Mouse (Mus musculus) midbrain, postnatal 0 days (tissue): ENCODE data around the gene Ano8. TPM values are rescaled to one million over a fixed set of nuclear protein-coding genes. Genes with fewer than 3 reads are reported as not detected.

ENCODE experiments used
- ATAC-seq: fragments of 200-750 bp; cut with Nextera tagmentation; 2 replicates; pipeline ENCODE4 v1.8.0; 2017; ENCODE audit warnings: moderate number of reproducible peaks, mild to moderate bottlenecking, moderate TSS enrichment, moderate library complexity; ENCODE audit not compliant: low FRiP score
- DNase-seq: peaks from one replicate; pipeline ENCODE4 v3.0.0-alpha.2; 2015; ENCODE audit warnings: low spot score
- H3K27ac ChIP-seq: fragments of 300-500 bp; sonication (generic); 2 replicates; pipeline ENCODE4 v1.5.1; 2014; ENCODE audit warnings: low read depth, mild to moderate bottlenecking, low read length, mixed read lengths
- H3K27me3 ChIP-seq: fragments of 300-500 bp; sonication (generic); 2 replicates; pipeline ENCODE4 v1.6.1; 2014; ENCODE audit warnings: low read length, control low read depth, mixed read lengths; ENCODE audit not compliant: insufficient read depth
- H3K36me3 ChIP-seq: fragments of 300-500 bp; sonication (generic); 2 replicates; pipeline ENCODE4 v1.6.1; 2014; ENCODE audit warnings: low read length, control low read depth, mixed read lengths; ENCODE audit not compliant: insufficient read depth
- H3K4me1 ChIP-seq: fragments of 300-500 bp; sonication (generic); 2 replicates; pipeline ENCODE4 v1.6.1; 2014; ENCODE audit warnings: mild to moderate bottlenecking, control low read depth, antibody characterized with exemption, low read length, mixed read lengths; ENCODE audit not compliant: insufficient read depth
- H3K4me2 ChIP-seq: fragments of 300-500 bp; sonication (generic); 2 replicates; pipeline ENCODE4 v1.6.1; 2014; ENCODE audit warnings: low read depth, mild to moderate bottlenecking, low read length, mixed read lengths; ENCODE audit not compliant: poor library complexity, severe bottlenecking
- H3K4me3 ChIP-seq: fragments of 300-500 bp; sonication (generic); 2 replicates; pipeline ENCODE4 v1.5.1; 2014; ENCODE audit warnings: low read depth, mild to moderate bottlenecking, low read length, moderate library complexity
- H3K9ac ChIP-seq: fragments of 300-500 bp; sonication (generic); replicated peaks from 2 replicates; pipeline ENCODE4 v1.6.1; 2014; ENCODE audit warnings: mild to moderate bottlenecking, low read length, moderate library complexity, mixed read lengths; ENCODE audit not compliant: poor library complexity, severe bottlenecking
- H3K9me3 ChIP-seq: fragments of 300-500 bp; sonication (generic); 2 replicates; pipeline ENCODE4 v1.6.1; 2016; ENCODE audit warnings: low read length, control low read depth
- CTCF ChIP-seq: IDR thresholded peaks from 2 replicates; pipeline ENCODE4 v1.5.1; 2016; ENCODE audit warnings: antibody characterized with exemption, mild to moderate bottlenecking
- WGBS: fragments of 180-500 bp; shearing (Covaris S2); extraction: QIAGEN DNeasy Blood & Tissue Kit; methylation state at CpG from one replicate; pipeline ENCODE4 v1.1.7; 2014; 5-methylcytosine and 5-hydroxymethylcytosine counted together
- polyA plus RNA-seq: library from polyadenylated mRNA; unstranded; fragments of >200 nt; fragmentation: Nextera tagmentation; extraction: Ambion mirVana; gene quantifications from 2 replicates; pipeline ENCODE4 v1.2.1, GENCODE M21; 2015
- total RNA-seq: library from RNA; depleted of rRNA; stranded (reverse); fragments of >200 nt; gene quantifications from 2 replicates; pipeline ENCODE4 v1.2.3, GENCODE M21; 2014

Gene Ano8
- total and polyA plus RNA-seq, 2 experiments from 2014 or later: 5.6 to 82.2 TPM

- DNase-seq: no peak
- no peak for TF ChIP-seq CTCF
- Histone ChIP-seq H3K4me1 (no peaks in the 10 kb centered on the region; the same call in 1 of the 2 replicates), H3K36me3 (peaks cover 50% of the 10 kb centered on the region), H3K9me3 (no peaks in the 10 kb centered on the region), H3K27ac (no peak overlapping the region), H3K4me2 (no peak overlapping the region), H3K9ac (no peak overlapping the region), H3K27me3 (no peaks in the 10 kb centered on the region), H3K4me3 (no peak overlapping the region)
- WGBS: 93% methylated on average over 11 of the region's 11 CpGs
- no peak for ATAC-seq
Measured at GRCm38 (mm10) chr8:71478943-71479342, 6.8 kb downstream of the Ano8 start.

DNA sequence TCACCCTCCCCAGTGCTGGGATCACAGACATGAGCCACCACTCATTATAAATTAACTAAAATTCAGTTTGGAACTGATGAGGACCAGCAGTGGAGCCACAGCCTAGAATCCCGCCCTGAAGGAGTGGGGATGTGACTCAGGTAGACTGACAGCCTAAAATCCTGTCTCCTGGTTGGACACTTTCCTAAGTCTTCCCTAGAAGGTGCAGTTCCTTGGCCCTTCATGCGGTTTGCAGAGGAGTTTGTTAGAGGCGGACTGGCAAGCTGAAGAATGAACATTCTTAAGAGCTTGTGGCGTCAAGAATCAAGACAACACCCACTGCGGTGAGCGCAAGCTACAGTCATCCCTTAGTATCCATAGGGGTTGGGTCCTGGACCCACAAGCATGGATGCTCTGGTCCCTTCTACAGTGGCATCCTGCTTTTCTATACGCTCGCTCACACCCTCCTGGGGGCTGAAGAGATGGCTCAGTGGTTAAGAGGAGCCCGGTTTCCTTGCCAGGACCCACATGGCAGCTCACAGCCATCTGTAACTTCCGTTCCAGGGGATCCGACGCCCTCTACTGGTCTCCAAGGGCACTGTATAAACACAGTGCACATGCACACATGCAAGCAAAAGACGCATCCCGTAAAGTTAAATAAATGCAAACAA is 8.4 kb downstream of the Ano8 start:
- H3K9me3 ChIP-seq: no peaks in the 10 kb centered on the region
- no peaks in the 10 kb centered on the region; the same call in 1 of the 2 replicates for H3K4me1 ChIP-seq
- H3K4me2 ChIP-seq: peak overlapping the region; percentile 77
- 44% methylated on average over 14 of the region's 14 CpGs for WGBS
- H3K9ac ChIP-seq: peak overlapping the region; percentile 64
- DNase-seq (peak; percentile 75), ATAC-seq (peak; percentile 2; the same call in 1 of the 2 replicates)
- H3K4me3 ChIP-seq: peak overlapping the region; percentile 44; the same call in 1 of the 2 replicates
- TF ChIP-seq CTCF: peak; percentile 73
- peak overlapping the region; percentile 85 for H3K27ac ChIP-seq
- H3K27me3 ChIP-seq: no peaks in the 10 kb centered on the region
- peaks cover 51% of the 10 kb centered on the region for H3K36me3 ChIP-seq

- H3K36me3 ChIP-seq: peaks cover 51% of the 10 kb centered on the region
- peak overlapping the region; percentile 85 for H3K27ac ChIP-seq
- H3K9ac ChIP-seq: peak overlapping the region; percentile 64
- WGBS: under 1% methylated on average over 44 of the region's 121 CpGs
- peak; percentile 87 for DNase-seq
- H3K4me3 ChIP-seq: peak overlapping the region; percentile 44
- no peaks in the 10 kb centered on the region for H3K9me3 ChIP-seq
- ATAC-seq: peak; percentile 60
- no peaks in the 10 kb centered on the region; the same call in 1 of the 2 replicates for H3K4me1 ChIP-seq
- no peaks in the 10 kb centered on the region for H3K27me3 ChIP-seq
- H3K4me2 ChIP-seq: peak overlapping the region; percentile 77
- peak; percentile 40; the same call in 1 of the 2 replicates for TF ChIP-seq CTCF
Measured at GRCm38 (mm10) chr8:71476099-71476940, 9.4 kb downstream of the Ano8 start.

GRCm38 (mm10) chr8:71475702-71476075 is 10.1 kb downstream of the Ano8 start:
- Histone ChIP-seq H3K9ac (peak overlapping the region; percentile 64), H3K36me3 (peaks cover 51% of the 10 kb centered on the region), H3K4me2 (peak overlapping the region; percentile 77), H3K9me3 (no peaks in the 10 kb centered on the region), H3K27ac (peak overlapping the region; percentile 85), H3K4me1 (no peaks in the 10 kb centered on the region; the same call in 1 of the 2 replicates), H3K4me3 (peak overlapping the region; percentile 44), H3K27me3 (no peaks in the 10 kb centered on the region)
- no peak for ATAC-seq
- WGBS: 32% methylated on average over 4 of the region's 4 CpGs
- no peak for DNase-seq
- no peak for TF ChIP-seq CTCF

DNA sequence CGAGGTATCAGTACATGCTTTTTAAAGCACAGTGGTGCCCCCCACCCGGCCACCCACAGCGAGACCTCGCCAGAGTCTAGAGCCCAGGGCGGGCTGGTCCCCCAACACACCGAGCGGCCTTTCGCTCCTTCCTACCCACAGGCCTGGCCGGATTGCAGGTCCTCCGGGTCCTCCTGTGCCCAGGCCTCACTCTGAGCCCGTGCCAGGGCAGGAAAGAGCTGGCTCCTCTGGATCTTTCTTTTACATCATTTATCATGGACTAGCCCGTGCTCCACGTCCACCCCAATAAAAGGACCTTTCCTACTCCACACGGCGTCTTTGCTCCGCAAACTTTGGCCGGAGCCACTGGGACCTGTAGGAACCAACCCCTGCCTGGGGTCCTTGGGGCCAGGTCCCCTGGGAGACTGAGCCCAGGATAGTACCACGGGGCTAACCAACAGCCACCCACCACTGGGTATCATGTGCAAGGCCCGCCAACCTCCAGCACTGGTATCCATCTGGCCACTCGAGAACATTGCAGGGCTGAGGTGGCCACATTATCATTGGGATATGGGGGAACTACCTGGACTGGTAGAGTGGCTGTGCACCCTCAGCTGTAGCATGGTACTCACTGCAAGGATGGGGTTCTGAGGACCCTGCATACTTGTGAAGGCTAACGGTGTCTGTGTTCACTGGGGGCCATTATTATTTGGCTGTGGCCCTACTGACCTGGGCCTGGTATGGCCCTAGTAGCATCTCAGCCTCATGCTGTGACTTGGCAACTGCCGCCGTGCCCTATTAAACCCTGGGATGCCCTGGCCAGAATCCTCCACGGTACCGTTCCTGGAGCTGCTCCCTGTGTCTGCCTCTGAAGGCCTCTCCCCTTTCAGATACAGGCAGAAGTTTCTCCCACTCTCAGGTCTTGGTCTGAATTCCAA is 10.7 kb downstream of the Ano8 start:
- ATAC-seq: no peak
- no peaks in the 10 kb centered on the region for H3K9me3 ChIP-seq

More for the DNA sequence above, 10.7 kb downstream of the Ano8 start:
- 84% methylated on average over 25 of the region's 25 CpGs for WGBS
- TF ChIP-seq CTCF: no peak
- H3K4me1 ChIP-seq: no peaks in the 10 kb centered on the region; the same call in 1 of the 2 replicates
- H3K36me3 ChIP-seq: peaks cover 48% of the 10 kb centered on the region
- no peak overlapping the region for H3K4me2 ChIP-seq
- H3K27ac ChIP-seq: no peak overlapping the region
- no peak overlapping the region for H3K4me3 ChIP-seq
- no peak for DNase-seq
- H3K9ac ChIP-seq: no peak overlapping the region
- H3K27me3 ChIP-seq: no peaks in the 10 kb centered on the region
